Mouse (Mus musculus) macrophage (primary cell): ENCODE data around the gene Cdyl. TPM values are rescaled to one million over a fixed set of nuclear protein-coding genes. Genes with fewer than 3 reads are reported as not detected.

Experiments used
- H3K27ac ChIP-seq: fragments of 350-480 bp; formaldehyde crosslinking; 2 replicates; pipeline ENCODE4 v1.9.0; 2021
- H3K36me3 ChIP-seq: fragments of 350-480 bp; formaldehyde crosslinking; 2 replicates; pipeline ENCODE4 v1.9.0; 2021; ENCODE audit errors: inconsistent target
- H3K4me3 ChIP-seq: fragments of 350-480 bp; formaldehyde crosslinking; 2 replicates; pipeline ENCODE4 v1.9.0; 2021; ENCODE audit errors: inconsistent target
- H3K79me2 ChIP-seq: fragments of 350-480 bp; formaldehyde crosslinking; 2 replicates; pipeline ENCODE4 v1.9.0; 2021; ENCODE audit errors: inconsistent target
- WGBS: methylation state at CpG from one replicate; pipeline ENCODE4 v1.1.7; 2026; ENCODE audit warnings: inconsistent platforms; ENCODE audit not compliant: missing documents; 5-methylcytosine and 5-hydroxymethylcytosine counted together
- polyA plus RNA-seq: library from polyadenylated mRNA; stranded (reverse); fragments of 250-400 nt; gene quantifications from 3 replicates; pipeline ENCODE4 v1.2.4, GENCODE M21; 2018; ENCODE audit warnings: inconsistent platforms

Cdyl gene
- polyA plus RNA-seq, 1 experiment from 2014 or later: 4.3 TPM

DNA sequence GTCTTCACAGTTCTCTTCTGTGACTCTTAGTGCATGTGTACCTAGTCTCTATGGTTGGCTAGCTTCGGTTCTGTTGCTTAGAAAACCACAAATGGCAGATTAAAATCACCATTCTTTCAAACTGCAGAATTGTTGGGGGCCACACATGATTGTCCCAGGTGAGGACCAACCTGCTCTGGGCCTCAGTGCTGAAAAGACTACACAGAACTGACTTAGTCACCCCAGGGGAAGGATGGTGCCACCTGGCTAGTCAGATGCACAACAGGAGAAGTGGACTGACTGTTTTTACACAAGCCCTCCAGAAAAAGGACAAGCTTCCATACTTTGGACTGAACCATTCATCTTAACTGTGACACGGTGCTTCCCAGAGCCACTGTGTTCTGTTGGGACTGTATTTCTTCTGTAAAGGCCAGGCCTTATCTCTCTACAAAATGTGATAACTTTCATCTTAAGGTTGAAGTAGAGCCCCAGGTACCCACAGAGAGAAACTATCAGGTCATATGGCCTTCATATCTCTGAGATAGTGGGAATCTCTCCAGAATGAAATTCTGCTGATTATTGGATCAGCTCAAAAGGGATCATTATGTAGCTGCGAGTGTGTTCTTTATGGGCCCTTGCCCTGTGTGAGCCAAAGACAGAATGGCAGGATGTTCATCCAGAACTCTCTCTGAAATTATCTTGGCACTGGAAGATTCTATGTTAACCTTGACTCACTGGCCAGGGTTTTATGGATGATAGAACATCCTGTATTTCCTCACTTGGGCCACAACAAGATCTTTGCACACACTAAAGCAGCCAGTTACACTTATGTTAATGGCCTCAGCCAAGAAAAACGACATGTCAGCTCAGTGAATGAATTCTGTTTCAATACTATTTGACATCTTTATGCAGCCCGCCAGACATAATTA lies 149.9 kb downstream of the Cdyl start:
- Histone ChIP-seq H3K36me3 (no peaks in the 10 kb centered on the region), H3K27ac (no peak overlapping the region), H3K4me3 (no peak overlapping the region), H3K79me2 (peaks cover 97% of the 10 kb centered on the region)
- WGBS: 90% methylated on average over 5 of the region's 5 CpGs

- WGBS: 93% methylated on average over 6 of the region's 6 CpGs
- Histone ChIP-seq H3K79me2 (peaks cover 90% of the 10 kb centered on the region), H3K36me3 (no peaks in the 10 kb centered on the region), H3K4me3 (no peak overlapping the region), H3K27ac (no peak overlapping the region)
These were observed 150.5 kb downstream of the Cdyl start for GRCm38 (mm10) chr13:35810160-35810537.

DNA sequence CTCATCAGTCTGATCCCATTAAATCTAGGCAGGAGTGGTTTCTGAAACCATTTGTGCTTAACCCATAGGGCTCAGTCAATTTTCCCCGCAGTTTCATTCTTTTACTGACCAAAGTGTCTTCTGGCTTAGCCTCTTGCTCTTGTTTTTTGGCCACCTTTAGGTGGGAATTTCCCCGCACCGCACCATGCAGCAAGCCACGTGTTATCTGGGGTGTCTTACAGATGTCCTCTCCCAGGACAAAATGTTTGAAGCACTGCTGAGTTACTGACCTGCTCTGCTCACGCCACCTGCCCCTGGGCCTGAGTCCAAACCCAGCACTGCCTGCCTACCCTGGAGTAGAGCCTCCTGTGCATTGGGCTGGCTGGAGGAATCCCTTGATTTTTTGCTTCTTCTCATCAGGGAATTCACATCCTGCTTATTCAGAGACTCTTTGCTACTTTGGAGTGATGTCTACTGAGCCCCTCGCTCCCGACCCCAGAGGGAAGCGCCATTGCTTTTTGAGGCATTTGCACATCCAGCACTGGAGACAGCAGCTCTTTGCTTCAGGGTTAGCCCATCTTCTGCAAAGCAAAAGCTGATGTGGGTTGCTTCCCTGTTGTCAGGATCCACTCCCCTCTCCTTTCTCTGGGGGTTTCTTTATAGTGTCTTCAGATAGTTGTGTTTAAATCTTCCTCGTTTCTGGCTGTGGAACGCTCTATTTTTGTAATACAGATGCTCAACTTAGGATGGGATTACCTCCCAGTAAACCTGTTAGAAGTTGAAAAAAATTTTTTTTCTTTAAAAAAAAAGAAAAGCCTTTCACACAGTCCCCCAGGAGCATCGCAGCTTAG lies 151.9 kb downstream of the Cdyl start:
- no peak overlapping the region for H3K27ac ChIP-seq
- no peak overlapping the region for H3K4me3 ChIP-seq
- peaks cover under 1% of the 10 kb centered on the region; the same call in 1 of the 2 replicates for H3K36me3 ChIP-seq
- 90% methylated on average over 11 of the region's 11 CpGs for WGBS
- peaks cover 76% of the 10 kb centered on the region for H3K79me2 ChIP-seq

GRCm38 (mm10) chr13:35812191-35812440 lies 152.5 kb downstream of the Cdyl start:
- Histone ChIP-seq H3K36me3 (peaks cover 6% of the 10 kb centered on the region; the same call in 1 of the 2 replicates), H3K79me2 (peaks cover 71% of the 10 kb centered on the region), H3K27ac (no peak overlapping the region), H3K4me3 (no peak overlapping the region)
- 89% methylated on average over 6 of the region's 6 CpGs for WGBS

DNA sequence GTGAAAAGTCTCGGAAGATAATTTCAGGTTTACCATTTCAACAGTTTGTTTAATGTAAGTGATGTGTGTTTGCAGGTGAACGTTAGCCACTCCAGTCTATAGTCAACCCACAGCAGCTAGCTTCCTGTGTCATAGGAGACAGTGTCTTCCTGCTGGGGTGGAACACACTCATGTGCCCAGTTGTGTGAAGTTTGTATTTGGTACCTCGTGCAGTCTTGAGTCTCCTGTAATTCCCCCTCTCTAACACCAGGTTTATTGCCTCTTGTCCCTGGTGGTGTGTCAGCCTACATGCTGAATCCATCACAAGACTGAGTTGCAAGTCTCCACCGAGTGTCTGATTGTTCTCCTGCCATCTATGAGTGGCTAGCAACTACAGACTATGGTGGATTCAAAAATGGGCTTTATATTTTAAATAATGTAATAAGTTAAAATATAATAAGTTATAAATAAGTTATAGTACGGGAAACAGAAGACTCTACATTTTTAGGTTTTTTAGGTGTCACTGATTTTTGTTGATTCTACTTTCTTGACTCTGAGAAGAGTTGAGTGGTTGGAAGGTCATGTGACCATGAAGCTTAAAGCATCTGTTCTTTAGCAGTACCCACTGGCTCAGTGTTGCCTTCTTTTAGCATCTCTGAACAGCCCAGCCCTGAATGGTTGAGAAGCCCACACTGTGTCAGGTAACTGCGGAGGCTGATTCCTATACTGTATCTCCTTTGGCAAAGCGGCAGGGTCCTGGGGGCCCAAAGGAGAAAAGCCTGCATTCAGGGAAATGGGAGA lies 153.9 kb downstream of the Cdyl start:
- H3K27ac ChIP-seq: no peak overlapping the region
- 85% methylated on average over 7 of the region's 7 CpGs for whole genome bisulfite sequencing
- peaks cover 10% of the 10 kb centered on the region; the same call in 1 of the 2 replicates for H3K36me3 ChIP-seq
- H3K79me2 ChIP-seq: peaks cover 56% of the 10 kb centered on the region
- H3K4me3 ChIP-seq: no peak overlapping the region

DNA sequence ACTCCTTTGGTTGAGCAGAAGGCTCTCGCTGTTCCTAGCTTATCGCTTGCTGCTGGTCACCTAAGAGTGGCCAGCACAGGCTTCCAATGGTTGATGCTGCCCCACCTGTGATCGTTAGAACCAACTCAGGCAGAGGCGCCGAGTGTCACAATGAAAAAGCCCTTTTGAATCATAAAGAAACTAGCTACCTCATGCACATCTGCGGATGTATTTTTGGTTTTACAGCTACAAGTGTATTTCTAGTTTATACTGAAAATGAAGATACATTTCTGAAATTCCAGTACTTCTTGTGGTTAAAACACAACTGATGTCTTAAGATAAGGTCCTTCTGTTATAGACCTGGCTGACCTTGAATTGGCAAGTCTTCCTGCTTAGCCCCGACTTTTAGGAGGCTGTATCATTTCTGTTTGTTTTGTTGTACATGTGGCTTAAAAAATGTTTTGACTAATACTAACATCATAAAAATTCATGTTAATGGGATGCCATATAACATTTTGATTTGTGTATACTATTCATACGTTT lies 155.6 kb downstream of the Cdyl start:
- Histone ChIP-seq H3K36me3 (peaks cover 10% of the 10 kb centered on the region; the same call in 1 of the 2 replicates), H3K4me3 (no peak overlapping the region), H3K27ac (no peak overlapping the region), H3K79me2 (peaks cover 39% of the 10 kb centered on the region)
- 88% methylated on average over 8 of the region's 8 CpGs for WGBS

DNA sequence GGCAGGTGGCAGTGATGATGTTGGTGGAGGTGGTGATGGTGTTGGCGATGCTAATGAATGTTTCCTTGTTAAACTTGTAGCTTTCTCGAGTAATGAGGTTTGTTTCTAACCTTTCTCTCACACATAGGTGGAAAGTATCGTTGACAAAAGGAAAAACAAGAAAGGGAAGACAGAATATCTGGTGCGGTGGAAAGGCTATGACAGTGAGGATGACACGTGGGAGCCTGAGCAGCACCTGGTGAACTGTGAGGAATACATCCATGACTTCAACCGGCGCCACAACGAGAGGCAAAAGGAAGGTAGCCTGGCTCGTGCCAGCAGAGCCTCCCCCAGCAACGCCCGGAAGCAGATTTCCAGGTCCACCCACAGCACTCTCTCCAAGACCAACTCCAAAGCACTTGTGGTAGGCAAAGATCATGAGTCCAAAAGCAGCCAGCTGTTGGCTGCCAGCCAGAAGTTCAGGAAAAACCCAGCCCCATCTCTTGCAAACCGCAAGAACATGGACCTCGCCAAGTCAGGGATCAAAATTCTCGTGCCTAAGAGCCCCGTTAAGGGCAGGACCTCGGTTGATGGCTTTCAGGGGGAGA lies 156.2 kb downstream of the Cdyl start:
- H3K36me3 ChIP-seq: peaks cover 10% of the 10 kb centered on the region; the same call in 1 of the 2 replicates
- H3K27ac ChIP-seq: no peak overlapping the region
- WGBS: 96% methylated on average over 16 of the region's 16 CpGs
- peaks cover 33% of the 10 kb centered on the region for H3K79me2 ChIP-seq
- no peak overlapping the region for H3K4me3 ChIP-seq

DNA sequence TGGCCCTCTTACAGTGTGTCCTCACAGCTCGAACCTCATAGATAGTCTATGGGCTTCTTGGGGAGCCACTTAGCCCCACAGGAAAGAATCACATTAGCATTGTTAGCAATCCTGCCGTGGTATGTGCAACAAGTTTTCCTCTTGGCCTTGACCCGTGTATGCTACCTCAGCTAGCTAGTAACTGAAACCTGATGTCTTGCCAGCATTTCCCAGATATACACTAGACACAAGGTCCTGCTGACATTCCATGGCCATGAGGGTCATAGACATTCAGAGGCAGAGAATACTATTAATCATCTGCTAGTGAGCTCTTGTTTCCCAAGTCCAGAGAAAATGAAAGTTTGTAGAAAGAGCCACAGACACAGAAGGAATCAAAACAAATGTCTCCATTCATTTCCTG lies 158.0 kb downstream of the Cdyl start:
- Histone ChIP-seq H3K27ac (no peak overlapping the region), H3K79me2 (peaks cover 16% of the 10 kb centered on the region), H3K36me3 (peaks cover 10% of the 10 kb centered on the region; the same call in 1 of the 2 replicates), H3K4me3 (no peak overlapping the region)
- 84% methylated on average over 3 of the region's 3 CpGs for WGBS

- Histone ChIP-seq H3K36me3 (peaks cover 10% of the 10 kb centered on the region; the same call in 1 of the 2 replicates), H3K27ac (no peak overlapping the region), H3K79me2 (peaks cover 11% of the 10 kb centered on the region; the same call in 1 of the 2 replicates), H3K4me3 (no peak overlapping the region)
- WGBS: 93% methylated on average over 4 of the region's 4 CpGs
These were observed 158.4 kb downstream of the Cdyl start for GRCm38 (mm10) chr13:35818060-35818459.

- 30% methylated on average over 10 of the region's 10 CpGs for WGBS
- H3K36me3 ChIP-seq: peaks cover 13% of the 10 kb centered on the region; the same call in 1 of the 2 replicates
- H3K79me2 ChIP-seq: no peaks in the 10 kb centered on the region
- H3K27ac ChIP-seq: no peak overlapping the region
- no peak overlapping the region for H3K4me3 ChIP-seq
These were observed 162.3 kb downstream of the Cdyl start for GRCm38 (mm10) chr13:35821821-35822454.

GRCm38 (mm10) chr13:35822795-35823194 lies 163.2 kb downstream of the Cdyl start:
- H3K79me2 ChIP-seq: no peaks in the 10 kb centered on the region
- WGBS: 97% methylated on average over 8 of the region's 8 CpGs
- H3K27ac ChIP-seq: no peak overlapping the region
- no peak overlapping the region for H3K4me3 ChIP-seq
- 0 out of 2 replicates have a peak, but pooled peaks cover 7% of the 10 kb centered on the region for H3K36me3 ChIP-seq

GRCm38 (mm10) chr13:35825639-35826038 lies 166.0 kb downstream of the Cdyl start:
- H3K79me2 ChIP-seq: peaks cover 5% of the 10 kb centered on the region; the same call in 1 of the 2 replicates
- H3K27ac ChIP-seq: no peak overlapping the region
- H3K4me3 ChIP-seq: no peak overlapping the region
- 85% methylated on average over 2 of the region's 2 CpGs for WGBS
- H3K36me3 ChIP-seq: 0 out of 2 replicates have a peak, but pooled peaks cover 7% of the 10 kb centered on the region

DNA sequence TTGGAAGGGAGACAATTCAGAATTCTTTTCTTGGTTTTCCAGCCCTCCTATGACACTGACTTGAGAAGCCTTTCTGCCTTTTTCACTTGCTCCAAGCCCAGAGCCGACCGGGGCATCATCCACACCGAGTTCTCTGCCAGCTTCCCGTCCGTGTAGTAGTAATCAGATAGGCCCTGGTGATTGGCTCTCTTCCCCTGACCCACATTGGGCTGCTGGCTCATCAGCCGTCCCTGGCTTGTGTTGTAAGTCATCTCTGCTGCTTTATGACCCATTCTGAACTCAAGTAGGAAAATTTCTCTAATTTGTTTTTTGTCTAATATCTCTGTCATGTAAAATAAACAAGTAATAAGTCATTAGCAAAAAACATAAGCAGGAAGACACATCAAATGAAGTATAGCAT lies 173.0 kb downstream of the Cdyl start:
- Histone ChIP-seq H3K4me3 (no peak overlapping the region), H3K36me3 (no peaks in the 10 kb centered on the region), H3K79me2 (peaks cover 10% of the 10 kb centered on the region; the same call in 1 of the 2 replicates), H3K27ac (no peak overlapping the region)
- WGBS: 93% methylated on average over 6 of the region's 6 CpGs
